Mouse (Mus musculus): ENCODE results near the gene St14.
A peak's percentile ranks its signal among the peaks of the same experiment; 100 is the strongest.
"Not testable (repeated sequence)": the region's sequence is repeated elsewhere in the genome, so short reads cannot be mapped to it uniquely, and the experiment has no call there.

Gene St14

GRCm38 (mm10) chr9:31086085-31086753, 45.4 kb downstream of the St14 start:
- peak; percentile 81 to 84 for DNase-seq (ENCODE audit: low spot score in 2 of 2)

GRCm38 (mm10) chr9:31085556-31085955, 46.1 kb downstream of the St14 start:
- no peak for DNase-seq (ENCODE audit: low spot score in 2 of 2)

GRCm38 (mm10) chr9:31082771-31083170, 48.9 kb downstream of the St14 start:
- no peak for DNase-seq (ENCODE audit: low spot score in 2 of 2)

- peak; percentile 80 to 88 for DNase-seq (ENCODE audit: low spot score in 2 of 2)
These were observed 49.5 kb downstream of the St14 start for GRCm38 (mm10) chr9:31082054-31082666.

- no peak for DNase-seq (ENCODE audit: low spot score in 2 of 2)
These were observed 50.9 kb downstream of the St14 start for GRCm38 (mm10) chr9:31080726-31081125.

GRCm38 (mm10) chr9:31074836-31075235, 56.8 kb downstream of the St14 start:
- no peak for DNase-seq (ENCODE audit: low spot score in 2 of 2)

GRCm38 (mm10) chr9:31073797-31074196, 57.9 kb downstream of the St14 start:
- no peak for DNase-seq (ENCODE audit: low spot score in 2 of 2)

- DNase-seq (ENCODE audit: low spot score in 2 of 2): no peak
These were observed 59.4 kb downstream of the St14 start for GRCm38 (mm10) chr9:31072256-31072655.

GRCm38 (mm10) chr9:31070706-31071105, 60.9 kb downstream of the St14 start:
- no peak for DNase-seq (ENCODE audit: low spot score in 2 of 2)

GRCm38 (mm10) chr9:31058723-31059122, 72.9 kb downstream of the St14 start:
- DNase-seq (ENCODE audit: low spot score in 2 of 2): no peak

GRCm38 (mm10) chr9:31051509-31051908, 80.1 kb downstream of the St14 start:
- DNase-seq (ENCODE audit: low spot score in 2 of 2): not testable (repeated sequence)

GRCm38 (mm10) chr9:31050208-31050607, 81.4 kb downstream of the St14 start:
- no peak for DNase-seq (ENCODE audit: low spot score in 2 of 2)
